Mouse (Mus musculus): ENCODE measurements around the gene Nr1i2. TPM values are rescaled to one million over a fixed set of nuclear protein-coding genes. Genes with fewer than 3 reads are reported as not detected.
"Not testable (repeated sequence)": the region's sequence is repeated elsewhere in the genome, so short reads cannot be mapped to it uniquely, and the experiment has no call there.

The Nr1i2 gene
- polyA plus RNA-seq (2016; fragmentation: Nextera tagmentation; extraction: Ambion mirVana) = not detected in 2 replicates

DNA sequence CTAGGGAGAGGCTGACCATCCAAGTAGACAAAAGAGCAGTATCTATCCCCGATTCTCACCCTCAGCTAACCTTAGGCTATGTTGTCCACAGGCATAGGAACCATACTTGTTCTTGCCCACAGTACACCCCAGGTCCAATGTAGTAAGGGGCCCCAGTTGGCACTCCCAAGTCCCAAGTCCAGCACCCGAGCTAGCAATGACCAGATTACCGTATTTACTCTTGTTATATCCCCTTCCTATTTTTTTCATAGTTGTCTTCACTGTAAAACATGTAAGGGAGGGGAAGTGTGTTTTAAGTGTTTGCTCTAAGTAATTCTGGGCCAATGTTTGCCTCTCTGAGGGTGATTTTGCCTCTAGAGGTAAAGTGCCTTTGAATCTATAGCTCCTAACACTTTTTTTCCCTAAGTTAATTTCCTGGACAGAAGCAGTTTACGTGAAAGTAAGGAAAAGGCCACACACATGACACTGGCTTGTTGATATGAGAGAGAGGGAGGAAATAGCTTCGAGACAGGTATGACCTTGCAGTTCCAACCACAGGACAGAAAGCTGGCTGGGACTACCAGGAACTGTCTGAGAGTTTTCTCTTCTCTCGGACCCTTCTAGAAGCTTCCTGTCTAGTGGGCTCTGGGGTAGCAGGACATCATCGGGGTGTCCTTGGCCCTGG, at the start of gene Nr1i2:
Gene Nr1i2, minus strand, starts transcription at position 140 of the 664 bp plus-strand sequence.
- H3K27me3 ChIP-seq = no peaks in the 10 kb centered on the region
- WGBS = 71% methylated on average over 7 of the region's 7 CpGs
- H3K36me3 ChIP-seq = no peaks in the 10 kb centered on the region
- no peaks in the 10 kb centered on the region for H3K9me3 ChIP-seq
- H3K4me1 ChIP-seq (replicated peaks) = peaks cover 14% of the 10 kb centered on the region
- ATAC-seq (ENCODE audit: insufficient number of reproducible peaks, insufficient read depth, low FRiP score, low TSS enrichment, low read depth) = no peak
- no peak within 1 kb of the TSS for H3K9ac ChIP-seq (replicated peaks)
- H3K4me3 ChIP-seq (replicated peaks) = no peak within 1 kb of the TSS
- no peak within 1 kb of the TSS for H3K4me2 ChIP-seq
- H3K27ac ChIP-seq = no peak within 1 kb of the TSS

DNA sequence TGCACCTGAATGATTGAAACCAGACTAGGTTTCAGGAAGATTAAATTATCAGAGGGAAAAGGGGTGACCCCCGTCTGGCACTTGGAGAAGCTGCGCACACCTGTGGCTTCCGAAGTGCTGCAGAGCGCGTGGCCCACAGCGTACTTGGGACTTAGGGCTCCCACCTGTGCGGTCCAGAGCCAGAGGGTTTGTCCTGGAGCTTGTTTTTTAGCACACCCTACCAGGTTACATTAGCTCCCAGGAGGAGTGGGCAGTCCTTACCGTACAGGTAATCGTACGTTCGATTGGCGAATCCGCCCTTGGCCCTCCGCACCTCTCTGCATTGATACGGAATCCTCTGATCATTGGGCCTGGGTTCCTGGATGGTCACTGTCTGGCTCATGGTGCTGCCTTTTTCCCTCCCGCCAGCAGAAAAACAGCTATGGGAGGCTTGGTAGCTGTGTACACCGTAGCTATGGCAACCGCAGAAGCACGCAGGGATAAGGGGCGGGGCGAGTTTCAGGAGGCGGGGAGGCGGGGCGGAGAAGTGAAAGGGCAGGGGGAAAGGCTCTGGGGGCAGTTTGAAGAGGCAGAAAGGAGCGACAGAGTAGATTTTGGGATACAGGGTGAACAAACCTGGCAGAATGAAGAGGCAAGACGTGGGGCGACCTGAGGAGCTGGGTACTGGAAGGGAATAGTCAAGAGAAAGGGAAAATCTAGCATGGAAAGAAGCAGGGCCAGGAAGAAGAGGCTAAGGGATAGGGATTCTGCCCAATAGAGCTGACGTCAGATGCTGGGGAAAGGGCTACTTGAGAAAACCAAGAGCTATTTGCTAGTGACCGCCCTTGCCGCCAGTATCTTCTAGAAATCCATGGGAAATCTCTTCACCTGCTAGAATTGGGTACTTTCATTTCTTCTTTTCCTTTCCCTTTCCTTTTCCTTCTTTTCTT, 47.0 kb upstream of the Nr1i2 start, which contains the start of gene Maats1:
Gene Maats1, minus strand, starts transcription at position 748 of the 929 bp plus-strand sequence.
- WGBS = 9% methylated on average over 30 of the region's 30 CpGs
- H3K4me2 ChIP-seq = peak within 1 kb of the TSS; percentile 67
- H3K9ac ChIP-seq (replicated peaks) = peak within 1 kb of the TSS; percentile 48
- peak; percentile 76 for ATAC-seq (ENCODE audit: insufficient number of reproducible peaks, insufficient read depth, low FRiP score, low TSS enrichment, low read depth)
- H3K4me1 ChIP-seq (replicated peaks) = peaks cover 8% of the 10 kb centered on the region
- peaks cover 5% of the 10 kb centered on the region; the same call in 1 of the 2 replicates for H3K9me3 ChIP-seq
- no peaks in the 10 kb centered on the region for H3K36me3 ChIP-seq
- no peaks in the 10 kb centered on the region for H3K27me3 ChIP-seq
- H3K4me3 ChIP-seq (replicated peaks) = peak within 1 kb of the TSS; percentile 35
- H3K27ac ChIP-seq = no peak within 1 kb of the TSS

DNA sequence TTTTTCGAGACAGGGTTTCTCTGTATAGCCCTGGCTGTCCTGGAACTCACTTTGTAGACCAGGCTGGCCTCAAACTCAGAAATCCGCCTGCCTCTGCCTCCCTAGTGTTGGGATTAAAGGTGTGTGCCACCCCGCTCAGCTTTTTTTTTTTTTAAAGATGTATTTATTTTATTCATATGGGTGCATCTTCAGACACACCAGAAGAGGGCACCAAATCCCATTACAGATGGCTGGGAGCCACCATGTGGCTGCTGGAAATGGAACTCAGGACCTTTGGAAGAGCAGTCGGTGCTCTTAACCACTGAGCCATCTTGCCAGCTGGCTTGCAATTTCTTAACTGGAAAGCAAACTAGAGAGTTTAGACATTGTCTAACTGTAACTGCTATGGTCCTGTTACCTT, 43.5 kb upstream of the Nr1i2 start:
- not testable (repeated sequence) for H3K9ac ChIP-seq (replicated peaks); ATAC-seq (ENCODE audit: insufficient number of reproducible peaks, insufficient read depth, low FRiP score, low TSS enrichment, low read depth); H3K9me3 ChIP-seq; H3K4me2 ChIP-seq; H3K4me1 ChIP-seq (replicated peaks); H3K27ac ChIP-seq; H3K4me3 ChIP-seq (replicated peaks); H3K36me3 ChIP-seq; H3K27me3 ChIP-seq
- 83% methylated on average over 4 of the region's 4 CpGs for WGBS

DNA sequence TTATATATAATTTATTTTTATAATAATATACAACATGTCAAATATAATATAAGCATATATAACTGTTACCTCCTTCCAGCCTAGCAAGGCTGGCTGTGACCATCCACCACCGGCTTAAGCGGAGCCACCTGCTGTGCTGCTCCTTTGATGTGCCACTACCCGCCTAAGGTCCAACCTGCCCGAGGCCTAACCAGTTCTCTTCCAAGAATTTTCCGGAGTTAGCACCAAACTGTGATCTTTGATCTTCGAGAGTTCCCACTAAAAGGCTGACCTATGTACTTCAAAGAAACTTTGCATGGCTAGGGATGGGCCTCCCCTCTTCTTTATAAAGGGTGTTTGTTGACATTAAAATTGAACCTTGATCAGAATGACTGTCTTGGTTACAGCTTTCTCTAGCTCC, 39.8 kb upstream of the Nr1i2 start:
- no peak for ATAC-seq (ENCODE audit: insufficient number of reproducible peaks, insufficient read depth, low FRiP score, low TSS enrichment, low read depth)
- 7% methylated on average over 6 of the region's 6 CpGs for WGBS
- H3K4me3 ChIP-seq (replicated peaks) = no peak overlapping the region

DNA sequence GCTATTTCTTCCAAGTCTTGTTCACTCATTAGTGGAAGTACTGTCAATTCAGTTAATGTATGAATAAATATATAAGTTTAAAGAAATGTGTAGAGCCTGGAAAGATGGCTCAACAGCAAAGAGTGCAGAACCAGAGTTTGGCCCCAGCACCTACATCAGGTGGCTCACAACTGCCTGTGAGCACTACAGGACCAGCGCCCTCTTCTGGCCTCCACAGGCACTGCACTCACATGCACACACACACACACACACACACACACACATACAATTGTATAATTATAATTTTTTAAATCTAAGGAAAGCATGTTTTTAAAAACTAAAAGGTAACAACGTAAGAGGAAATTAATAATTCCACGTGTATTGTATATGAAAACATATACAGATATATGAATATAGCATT, 34.7 kb upstream of the Nr1i2 start:
- 92% methylated on average over 3 of the region's 3 CpGs for WGBS
- H3K9ac ChIP-seq (replicated peaks) = no peak overlapping the region
- ATAC-seq (ENCODE audit: insufficient number of reproducible peaks, insufficient read depth, low FRiP score, low TSS enrichment, low read depth) = no peak
- no peak overlapping the region for H3K27ac ChIP-seq
- no peak overlapping the region for H3K4me2 ChIP-seq
- H3K36me3 ChIP-seq = no peaks in the 10 kb centered on the region
- no peak overlapping the region for H3K4me3 ChIP-seq (replicated peaks)
- H3K27me3 ChIP-seq = no peaks in the 10 kb centered on the region
- no peaks in the 10 kb centered on the region for H3K9me3 ChIP-seq
- H3K4me1 ChIP-seq (replicated peaks) = no peaks in the 10 kb centered on the region

More for the DNA sequence above, 39.8 kb upstream of the Nr1i2 start:
- Histone ChIP-seq H3K36me3 (no peaks in the 10 kb centered on the region), H3K27ac (no peak overlapping the region), H3K4me1 (replicated peaks) (no peaks in the 10 kb centered on the region), H3K9me3 (no peaks in the 10 kb centered on the region), H3K27me3 (no peaks in the 10 kb centered on the region), H3K4me2 (no peak overlapping the region), H3K9ac (replicated peaks) (no peak overlapping the region)

DNA sequence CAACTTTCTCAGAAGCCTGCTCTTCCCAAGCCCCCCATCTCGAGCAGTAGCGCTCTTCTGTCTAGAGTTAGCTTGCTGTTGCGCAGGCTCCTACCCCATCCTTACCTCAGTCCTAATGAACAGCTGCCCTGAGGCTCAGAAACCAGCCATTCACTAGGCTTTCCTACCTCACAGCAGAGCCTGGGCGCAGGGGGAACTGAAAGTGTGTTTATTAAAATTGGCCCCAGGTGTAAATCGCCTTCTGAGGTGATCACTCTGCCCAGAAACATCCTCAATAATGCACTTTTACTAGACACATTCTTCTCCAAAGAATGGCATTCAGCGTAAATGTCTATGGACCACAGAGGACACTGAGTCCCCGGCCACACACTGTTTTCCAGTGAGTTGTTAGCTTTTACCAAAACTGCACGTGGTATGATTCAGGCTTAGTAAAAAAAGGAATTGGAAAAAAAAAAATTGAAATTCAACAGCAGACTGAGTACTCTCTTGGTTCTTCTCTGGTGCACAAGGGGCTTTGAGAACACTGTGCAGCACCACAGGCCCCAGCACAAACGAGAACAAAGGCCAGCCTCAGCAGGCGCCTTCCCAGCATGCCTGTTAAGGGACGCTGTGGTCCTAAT, 32.3 kb upstream of the Nr1i2 start:
- no peak overlapping the region for H3K4me2 ChIP-seq
- ATAC-seq (ENCODE audit: insufficient number of reproducible peaks, insufficient read depth, low FRiP score, low TSS enrichment, low read depth) = no peak
- no peaks in the 10 kb centered on the region for H3K36me3 ChIP-seq
- no peaks in the 10 kb centered on the region for H3K9me3 ChIP-seq
- WGBS = 85% methylated on average over 11 of the region's 11 CpGs
- H3K4me1 ChIP-seq (replicated peaks) = no peaks in the 10 kb centered on the region
- H3K9ac ChIP-seq (replicated peaks) = no peak overlapping the region
- H3K27ac ChIP-seq = no peak overlapping the region
- H3K4me3 ChIP-seq (replicated peaks) = no peak overlapping the region
- H3K27me3 ChIP-seq = no peaks in the 10 kb centered on the region

DNA sequence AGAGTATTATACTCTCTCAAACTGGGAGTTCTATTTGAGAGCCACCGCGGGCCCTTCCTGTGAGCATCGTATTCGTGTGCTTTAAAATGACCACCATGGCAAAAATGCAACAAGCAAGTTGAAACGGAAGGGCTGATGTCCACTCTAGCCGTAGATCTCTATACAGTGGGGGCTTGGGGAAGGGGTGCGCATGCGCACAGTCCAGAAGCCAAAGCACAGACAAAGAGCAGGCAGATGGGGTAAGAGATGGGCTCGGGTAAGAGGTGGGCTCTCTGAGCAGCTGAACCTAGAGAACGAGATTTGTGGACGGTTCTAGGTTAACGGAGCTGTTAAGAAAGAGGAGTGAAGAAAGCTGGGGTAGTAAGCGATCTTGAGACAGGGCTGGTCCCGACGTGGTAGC, 29.7 kb upstream of the Nr1i2 start:
- Histone ChIP-seq H3K4me2 (no peak overlapping the region), H3K9me3 (no peaks in the 10 kb centered on the region), H3K27me3 (no peaks in the 10 kb centered on the region), H3K4me3 (replicated peaks) (no peak overlapping the region), H3K9ac (replicated peaks) (no peak overlapping the region), H3K27ac (no peak overlapping the region), H3K36me3 (no peaks in the 10 kb centered on the region), H3K4me1 (replicated peaks) (no peaks in the 10 kb centered on the region)
- 92% methylated on average over 15 of the region's 15 CpGs for WGBS
- ATAC-seq (ENCODE audit: insufficient number of reproducible peaks, insufficient read depth, low FRiP score, low TSS enrichment, low read depth) = no peak

DNA sequence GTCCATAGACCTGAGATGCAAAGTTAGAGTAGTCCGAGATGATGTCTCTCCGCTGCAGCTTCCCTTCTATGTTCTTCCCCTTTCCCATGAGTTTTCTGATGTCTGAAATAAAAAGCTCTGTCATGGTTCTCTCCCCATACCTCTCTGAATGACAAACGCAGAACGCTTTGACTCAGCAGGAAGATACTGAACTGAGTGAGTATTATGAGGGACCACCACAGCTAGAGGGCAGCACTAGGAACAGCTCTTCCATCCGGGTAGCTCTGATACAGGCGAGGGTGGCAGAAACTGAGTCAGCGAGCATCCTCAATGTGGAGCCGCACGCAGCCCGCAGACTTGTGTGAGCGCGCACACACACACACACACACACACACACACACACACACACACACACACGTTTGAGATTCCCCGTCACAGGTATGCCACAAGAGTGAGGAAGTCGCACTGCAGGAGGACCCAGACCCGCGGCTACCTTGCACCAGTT, 26.9 kb upstream of the Nr1i2 start:
- H3K9me3 ChIP-seq = no peaks in the 10 kb centered on the region
- no peak overlapping the region for H3K4me3 ChIP-seq (replicated peaks)
- no peak overlapping the region for H3K27ac ChIP-seq
- WGBS = 40% methylated on average over 14 of the region's 17 CpGs
- no peaks in the 10 kb centered on the region for H3K27me3 ChIP-seq
- no peak overlapping the region for H3K9ac ChIP-seq (replicated peaks)
- no peaks in the 10 kb centered on the region for H3K36me3 ChIP-seq
- ATAC-seq (ENCODE audit: insufficient number of reproducible peaks, insufficient read depth, low FRiP score, low TSS enrichment, low read depth) = no peak
- no peaks in the 10 kb centered on the region for H3K4me1 ChIP-seq (replicated peaks)
- H3K4me2 ChIP-seq = peak overlapping the region; percentile 48

DNA sequence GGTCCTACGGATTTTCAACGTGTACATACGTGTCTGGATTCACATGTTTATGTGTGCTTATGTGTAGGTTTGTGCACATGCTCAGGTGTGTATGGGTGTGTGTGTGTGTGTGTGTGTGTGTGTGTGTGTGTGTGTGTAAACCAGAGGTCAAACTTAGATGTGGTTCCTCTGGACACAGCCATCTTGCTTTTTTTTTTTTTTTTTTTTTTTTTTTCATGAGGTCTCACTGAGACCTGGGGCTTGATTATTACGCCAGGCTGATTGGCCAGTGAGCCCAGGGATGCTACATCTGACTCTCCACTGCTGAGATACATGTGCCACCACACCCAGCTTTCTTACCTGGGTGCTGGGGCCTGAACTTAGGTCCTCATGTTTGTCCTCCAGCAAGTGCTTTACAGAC, 24.5 kb upstream of the Nr1i2 start:
- Histone ChIP-seq H3K36me3 (no peaks in the 10 kb centered on the region), H3K4me3 (replicated peaks) (no peak overlapping the region), H3K4me2 (no peak overlapping the region), H3K27ac (no peak overlapping the region), H3K9me3 (0 out of 2 replicates have a peak, but pooled peaks cover 3% of the 10 kb centered on the region), H3K9ac (replicated peaks) (no peak overlapping the region), H3K4me1 (replicated peaks) (no peaks in the 10 kb centered on the region), H3K27me3 (no peaks in the 10 kb centered on the region)
- 86% methylated on average over 4 of the region's 4 CpGs for WGBS
- ATAC-seq (ENCODE audit: insufficient number of reproducible peaks, insufficient read depth, low FRiP score, low TSS enrichment, low read depth) = no peak

DNA sequence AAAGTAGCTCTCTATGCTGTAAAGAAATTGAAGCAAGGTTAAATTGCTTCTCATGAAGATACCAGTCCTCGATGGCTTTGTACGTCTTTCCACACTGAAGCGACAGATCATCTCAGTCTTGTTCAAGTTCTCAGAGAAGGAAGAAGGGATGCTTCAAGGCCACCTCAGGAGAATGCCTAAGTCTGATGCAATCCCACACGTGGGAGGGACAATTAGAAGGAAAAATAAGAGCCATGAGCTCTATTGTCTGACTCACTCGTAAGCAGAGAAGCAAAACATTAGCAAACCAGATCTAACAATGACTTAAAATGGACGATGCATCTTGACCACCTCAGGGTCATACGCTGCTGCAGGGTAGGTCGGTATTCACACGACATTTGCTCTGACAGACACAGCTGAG, 23.9 kb upstream of the Nr1i2 start:
- Histone ChIP-seq H3K4me3 (replicated peaks) (no peak overlapping the region), H3K4me1 (replicated peaks) (no peaks in the 10 kb centered on the region), H3K9me3 (0 out of 2 replicates have a peak, but pooled peaks cover 3% of the 10 kb centered on the region), H3K27ac (no peak overlapping the region), H3K4me2 (no peak overlapping the region), H3K36me3 (no peaks in the 10 kb centered on the region), H3K9ac (replicated peaks) (no peak overlapping the region), H3K27me3 (no peaks in the 10 kb centered on the region)
- WGBS = 85% methylated on average over 9 of the region's 9 CpGs
- no peak for ATAC-seq (ENCODE audit: insufficient number of reproducible peaks, insufficient read depth, low FRiP score, low TSS enrichment, low read depth)

DNA sequence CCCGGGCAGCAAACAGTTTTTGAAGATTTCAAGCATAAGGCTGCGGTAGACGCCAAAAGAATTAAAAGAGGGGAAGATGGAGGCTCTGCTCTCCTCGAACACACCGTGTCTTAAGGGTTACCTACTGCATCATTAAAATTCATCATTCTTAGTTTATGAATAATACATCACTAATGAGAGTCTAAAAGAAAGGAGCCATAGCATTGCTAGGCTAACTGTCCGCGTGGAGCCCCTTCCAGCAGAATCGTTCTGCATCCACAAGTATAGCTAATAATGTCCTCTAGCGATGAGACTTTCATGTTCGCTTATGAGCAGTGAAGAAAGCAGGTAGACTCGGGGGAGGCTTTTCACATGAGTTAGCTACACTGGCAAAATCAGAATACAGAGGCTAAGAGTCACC, 13.6 kb upstream of the Nr1i2 start:
- Histone ChIP-seq H3K27ac (peak overlapping the region; percentile 80), H3K9ac (replicated peaks) (no peak overlapping the region), H3K27me3 (no peaks in the 10 kb centered on the region), H3K36me3 (no peaks in the 10 kb centered on the region), H3K4me1 (replicated peaks) (peaks cover 26% of the 10 kb centered on the region), H3K4me2 (peak overlapping the region; percentile 39; the same call in 1 of the 2 replicates), H3K4me3 (replicated peaks) (no peak overlapping the region), H3K9me3 (no peaks in the 10 kb centered on the region)
- WGBS = 82% methylated on average over 11 of the region's 11 CpGs
- ATAC-seq (ENCODE audit: insufficient number of reproducible peaks, insufficient read depth, low FRiP score, low TSS enrichment, low read depth) = no peak
